Mouse (Mus musculus) gastrocnemius, adult 18-20 months (tissue): ENCODE measurements around the gene Nr1h3. TPM values are rescaled to one million over a fixed set of nuclear protein-coding genes. Genes with fewer than 3 reads are reported as not detected.

Source experiments
- DNase-seq: peaks from one replicate; pipeline ENCODE4 v3.0.0; 2021; ENCODE audit warnings: low spot score
- total RNA-seq, 2 experiments: library from RNA; stranded (reverse); gene quantifications; 2 replicates each; pipeline ENCODE4 v1.2.3; 2021

The Nr1h3 gene
- total RNA-seq, 2 experiments from 2014 or later, result 22.2 to 24.1 TPM

GRCm38 (mm10) chr2:91143401-91143800 lies 59.2 kb downstream of the Nr1h3 start:
- DNase-seq, result no peak

GRCm38 (mm10) chr2:91142920-91143319 lies 59.7 kb downstream of the Nr1h3 start:
- no peak for DNase-seq

GRCm38 (mm10) chr2:91139764-91140163 lies 62.9 kb downstream of the Nr1h3 start:
- no peak for DNase-seq

GRCm38 (mm10) chr2:91139311-91139710 lies 63.3 kb downstream of the Nr1h3 start:
- no peak for DNase-seq

- no peak for DNase-seq
Measured at GRCm38 (mm10) chr2:91137481-91137880, 65.2 kb downstream of the Nr1h3 start.

GRCm38 (mm10) chr2:91136513-91137412 lies 65.9 kb downstream of the Nr1h3 start:
- no peak for DNase-seq

Other genes starting within 250 kb of the Nr1h3 start
- gene Rapsn, start 167.2 kb downstream of the Nr1h3 start, total RNA-seq, result 10 to 100 TPM; 27.4 to 28.9 TPM
- 100 to 1,000 TPM; 249 to 273 TPM for gene Psmc3, start 148.8 kb downstream of the Nr1h3 start, total RNA-seq
- 10 to 100 TPM; 16.9 to 19.9 TPM for gene Slc39a13, start 132.4 kb downstream of the Nr1h3 start, total RNA-seq
- 1 to 10 TPM in 1 of 2 experiments, under 1 TPM in 1; 0.43 to 1.1 TPM for gene Spi1, start 120.4 kb downstream of the Nr1h3 start, total RNA-seq
- not detected for gene Mybpc3, start 84.7 kb downstream of the Nr1h3 start, total RNA-seq
- 1 to 10 TPM; 3.1 to 3.3 TPM for gene Madd, start 19.0 kb downstream of the Nr1h3 start, total RNA-seq
- gene Acp2, start 51 bp upstream of the Nr1h3 start, total RNA-seq, result 10 to 100 TPM; 11.7 to 13.5 TPM
- gene Ddb2, start 34.1 kb upstream of the Nr1h3 start, total RNA-seq, result 1 to 10 TPM; 2.9 TPM
- gene Pacsin3, start 53.1 kb upstream of the Nr1h3 start, total RNA-seq, result 100 to 1,000 TPM; 311 to 416 TPM
- gene Arfgap2, start 62.1 kb upstream of the Nr1h3 start, total RNA-seq, result 100 to 1,000 TPM; 136 to 146 TPM
- 10 to 100 TPM; 14.4 to 21.7 TPM for gene 1110051M20Rik, start 241.9 kb upstream of the Nr1h3 start, total RNA-seq